Mouse (Mus musculus) limb, embryonic 11.5 days (tissue): ENCODE measurements at regions not wholly inside any gene's neighbourhood (a gene's known extent, or its start where the extent isn't known, plus 50 kb on each side); places are given as distances from the start of the nearest gene placed in this dataset.

Source experiments
- ATAC-seq: fragments of 200-750 bp; cut with Nextera tagmentation; 2 replicates; pipeline ENCODE4 v1.8.0; 2017; ENCODE audit warnings: low read depth; ENCODE audit not compliant: insufficient number of reproducible peaks, low FRiP score, low TSS enrichment
- DNase-seq: peaks from one replicate; pipeline ENCODE4 v3.0.0-alpha.2; 2015; ENCODE audit warnings: low spot score
- H3K27ac ChIP-seq: fragments of 300-500 bp; sonication (generic); replicated peaks from 2 replicates; pipeline ENCODE4 v1.5.1; 2014; ENCODE audit warnings: low read depth, mild to moderate bottlenecking, low read length
- H3K27me3 ChIP-seq: fragments of 300-500 bp; sonication (generic); 2 replicates; pipeline ENCODE4 v1.6.1; 2014; ENCODE audit warnings: mild to moderate bottlenecking, low read length, mixed read lengths; ENCODE audit not compliant: control insufficient read depth, insufficient read depth
- H3K36me3 ChIP-seq: fragments of 300-500 bp; sonication (generic); 2 replicates; pipeline ENCODE4 v1.6.1; 2014; ENCODE audit warnings: mild to moderate bottlenecking, low read length, moderate library complexity, mixed read lengths; ENCODE audit not compliant: control insufficient read depth, insufficient read depth
- H3K4me1 ChIP-seq: fragments of 300-500 bp; sonication (generic); 2 replicates; pipeline ENCODE4 v1.6.1; 2014; ENCODE audit warnings: low read length, mixed read lengths; ENCODE audit not compliant: control insufficient read depth, insufficient read depth
- H3K4me2 ChIP-seq: fragments of 300-500 bp; sonication (generic); 2 replicates; pipeline ENCODE4 v1.6.1; 2014; ENCODE audit warnings: low read depth, mild to moderate bottlenecking, moderate library complexity; ENCODE audit not compliant: severe bottlenecking
- H3K4me3 ChIP-seq: fragments of 300-500 bp; sonication (generic); 2 replicates; pipeline ENCODE4 v1.5.1; 2014; ENCODE audit warnings: low read depth, low read length
- H3K9ac ChIP-seq: fragments of 300-500 bp; sonication (generic); 2 replicates; pipeline ENCODE4 v1.6.1; 2014; ENCODE audit warnings: mild to moderate bottlenecking, low read length
- H3K9me3 ChIP-seq: fragments of 300-500 bp; sonication (generic); 2 replicates; pipeline ENCODE4 v1.6.1; 2016; ENCODE audit warnings: low read length; ENCODE audit not compliant: control insufficient read depth
- WGBS: fragments of 180-500 bp; shearing (Covaris S2); extraction: QIAGEN DNeasy Blood & Tissue Kit; methylation state at CpG from one replicate; pipeline ENCODE4 v1.1.7; 2014; 5-methylcytosine and 5-hydroxymethylcytosine counted together

GRCm38 (mm10) chr1:183504103-183504841, 86.3 kb downstream of the Hhipl2 start:
- Histone ChIP-seq H3K36me3 (no peaks in the 10 kb centered on the region), H3K27ac (no peak overlapping the region), H3K4me1 (no peaks in the 10 kb centered on the region), H3K9ac (no peak overlapping the region), H3K4me2 (no peak overlapping the region), H3K4me3 (no peak overlapping the region), H3K9me3 (no peaks in the 10 kb centered on the region), H3K27me3 (no peaks in the 10 kb centered on the region)
- ATAC-seq (no peak), DNase-seq (no peak)
- 93% methylated on average over 14 of the region's 14 CpGs for WGBS

GRCm38 (mm10) chr1:183507893-183508292, 89.9 kb downstream of the Hhipl2 start:
- Histone ChIP-seq H3K4me2 (no peak overlapping the region), H3K4me1 (no peaks in the 10 kb centered on the region), H3K27me3 (no peaks in the 10 kb centered on the region), H3K9me3 (no peaks in the 10 kb centered on the region), H3K36me3 (no peaks in the 10 kb centered on the region), H3K9ac (no peak overlapping the region), H3K27ac (no peak overlapping the region), H3K4me3 (no peak overlapping the region)
- no peak for ATAC-seq
- DNase-seq: no peak
- 88% methylated on average over 2 of the region's 2 CpGs for WGBS

DNA sequence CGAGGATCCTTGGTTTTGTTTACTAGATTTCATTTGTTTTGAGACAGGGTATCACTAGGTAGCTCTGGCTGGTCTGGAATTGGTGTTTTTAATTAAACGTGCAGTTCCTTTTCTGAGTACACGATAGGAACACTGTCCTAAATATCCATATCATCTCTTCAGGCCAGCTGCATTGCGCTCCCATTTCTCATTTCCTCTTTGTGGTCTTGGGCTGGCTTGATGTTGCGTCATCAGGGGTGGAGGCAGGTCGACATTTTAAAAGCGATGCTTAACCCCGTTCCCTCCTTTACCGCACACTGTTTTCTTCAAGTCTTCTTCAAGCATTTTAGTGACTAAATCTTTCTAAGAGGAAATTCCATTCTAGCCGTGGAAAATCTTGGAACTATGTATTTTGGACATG, 92.7 kb downstream of the Hhipl2 start:
- no peaks in the 10 kb centered on the region for H3K27me3 ChIP-seq
- DNase-seq (no peak), ATAC-seq (no peak)
- H3K4me2 ChIP-seq: no peak overlapping the region
- no peak overlapping the region for H3K27ac ChIP-seq
- no peak overlapping the region for H3K4me3 ChIP-seq
- 88% methylated on average over 10 of the region's 10 CpGs for WGBS
- no peaks in the 10 kb centered on the region for H3K9me3 ChIP-seq
- H3K4me1 ChIP-seq: no peaks in the 10 kb centered on the region
- no peaks in the 10 kb centered on the region for H3K36me3 ChIP-seq
- H3K9ac ChIP-seq: no peak overlapping the region

DNA sequence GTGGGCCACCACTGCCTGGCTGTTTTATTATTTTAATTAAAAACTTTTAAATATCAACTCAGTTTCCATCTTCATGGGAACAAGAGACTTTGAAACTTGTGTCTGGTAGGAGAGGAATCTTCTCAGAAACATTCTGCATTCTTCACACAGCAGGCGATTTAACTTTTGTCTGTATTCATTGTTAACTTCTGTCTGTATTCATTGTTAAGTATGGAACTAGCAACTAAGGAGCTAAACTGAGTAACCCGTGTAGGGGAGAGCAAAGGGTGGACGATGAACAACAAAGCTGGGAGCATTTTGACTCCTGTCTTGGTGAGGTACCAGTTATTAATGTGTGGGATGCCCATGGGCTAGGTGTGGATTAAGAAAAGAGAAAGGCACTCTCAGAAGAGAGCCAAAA, 95.9 kb downstream of the Hhipl2 start:
- DNase-seq: no peak
- Histone ChIP-seq H3K4me1 (no peaks in the 10 kb centered on the region), H3K27ac (no peak overlapping the region), H3K9me3 (no peaks in the 10 kb centered on the region), H3K4me3 (no peak overlapping the region), H3K9ac (no peak overlapping the region), H3K27me3 (no peaks in the 10 kb centered on the region), H3K4me2 (no peak overlapping the region), H3K36me3 (no peaks in the 10 kb centered on the region)
- ATAC-seq: no peak
- WGBS: 86% methylated on average over 3 of the region's 3 CpGs

GRCm38 (mm10) chr1:183514281-183514983, 96.4 kb downstream of the Hhipl2 start:
- no peak for ATAC-seq

GRCm38 (mm10) chr1:183514984-183515287, 96.9 kb downstream of the Hhipl2 start:
- Histone ChIP-seq H3K36me3 (no peaks in the 10 kb centered on the region), H3K4me3 (no peak overlapping the region), H3K9ac (no peak overlapping the region), H3K9me3 (no peaks in the 10 kb centered on the region), H3K4me1 (no peaks in the 10 kb centered on the region), H3K27me3 (no peaks in the 10 kb centered on the region), H3K27ac (no peak overlapping the region), H3K4me2 (no peak overlapping the region)
- 73% methylated on average over 2 of the region's 2 CpGs for WGBS
- no peak for ATAC-seq
- DNase-seq: no peak

More at GRCm38 (mm10) chr1:183514281-183514983, 96.4 kb downstream of the Hhipl2 start:
- Histone ChIP-seq H3K4me2 (no peak overlapping the region), H3K4me1 (no peaks in the 10 kb centered on the region), H3K9ac (no peak overlapping the region), H3K36me3 (no peaks in the 10 kb centered on the region), H3K9me3 (no peaks in the 10 kb centered on the region), H3K27me3 (no peaks in the 10 kb centered on the region), H3K27ac (no peak overlapping the region), H3K4me3 (no peak overlapping the region)
- no peak for DNase-seq
- WGBS: 74% methylated on average over 15 of the region's 15 CpGs

DNA sequence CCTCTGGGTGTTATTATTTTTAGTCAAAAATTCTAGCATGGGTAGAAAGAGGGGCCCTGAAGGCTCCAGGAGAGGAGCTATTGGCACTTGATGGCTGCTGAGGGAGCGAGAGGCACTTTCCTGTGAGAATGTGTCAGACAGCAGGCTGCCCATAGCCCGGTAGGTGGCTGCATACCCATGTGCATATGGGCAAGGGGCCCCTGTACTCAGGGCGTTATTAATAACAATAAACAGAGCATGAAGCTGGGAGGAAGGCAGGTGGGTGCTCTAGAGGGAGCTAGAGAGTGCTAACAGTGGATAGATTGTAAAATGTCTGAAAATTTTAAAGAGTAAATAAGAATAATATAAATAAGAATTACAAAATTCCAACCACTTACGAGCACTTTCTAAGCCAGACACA, 98.2 kb downstream of the Hhipl2 start:
- 73% methylated on average over 4 of the region's 4 CpGs for WGBS
- no peak overlapping the region for H3K9ac ChIP-seq
- H3K9me3 ChIP-seq: no peaks in the 10 kb centered on the region
- no peak overlapping the region for H3K4me2 ChIP-seq
- no peak overlapping the region for H3K4me3 ChIP-seq
- H3K27me3 ChIP-seq: no peaks in the 10 kb centered on the region
- no peaks in the 10 kb centered on the region for H3K4me1 ChIP-seq
- DNase-seq (no peak), ATAC-seq (no peak)
- H3K27ac ChIP-seq: no peak overlapping the region
- H3K36me3 ChIP-seq: no peaks in the 10 kb centered on the region

- H3K9me3 ChIP-seq: no peaks in the 10 kb centered on the region
- ATAC-seq (no peak), DNase-seq (no peak)
- no peaks in the 10 kb centered on the region for H3K27me3 ChIP-seq
- H3K4me3 ChIP-seq: no peak overlapping the region
- H3K9ac ChIP-seq: no peak overlapping the region
- no peaks in the 10 kb centered on the region for H3K36me3 ChIP-seq
- no peaks in the 10 kb centered on the region for H3K4me1 ChIP-seq
- H3K4me2 ChIP-seq: no peak overlapping the region
- H3K27ac ChIP-seq: no peak overlapping the region
- 85% methylated on average over 4 of the region's 4 CpGs for WGBS
Measured at GRCm38 (mm10) chr1:183517236-183517635, 99.2 kb downstream of the Hhipl2 start.
